Mouse (Mus musculus) ES-E14 (cell line): ENCODE data around the gene Celsr1.

Experiments used
- CHD2 ChIP-seq: IDR thresholded peaks from 2 replicates; pipeline ENCODE4 v1.6.1; 2014; ENCODE audit warnings: mild to moderate bottlenecking, low read depth, low read length, inconsistent platforms
- HCFC1 ChIP-seq: IDR thresholded peaks from 2 replicates; pipeline ENCODE4 v1.6.1; 2012; ENCODE audit warnings: low read length, inconsistent platforms, borderline replicate concordance; ENCODE audit not compliant: insufficient read depth
- MAFK ChIP-seq: IDR thresholded peaks from 2 replicates; pipeline ENCODE4 v1.6.1; 2014; ENCODE audit warnings: mild to moderate bottlenecking, low read depth, low read length, inconsistent platforms; ENCODE audit not compliant: insufficient read depth
- ZC3H11A ChIP-seq: IDR thresholded peaks from 2 replicates; pipeline ENCODE4 v1.6.1; 2012; ENCODE audit warnings: low read depth, mild to moderate bottlenecking, inconsistent platforms, low read length, borderline replicate concordance
- ZNF384 ChIP-seq: IDR thresholded peaks from 2 replicates; pipeline ENCODE4 v1.6.1; 2012; ENCODE audit warnings: low read depth, low read length, inconsistent platforms

- no peak for TF ChIP-seq CHD2
- no peak for TF ChIP-seq HCFC1
- no peak for TF ChIP-seq ZNF384
- TF ChIP-seq ZC3H11A = no peak
- TF ChIP-seq MAFK = no peak
Observed at GRCm38 (mm10) chr15:86065367-86065766, 31.8 kb upstream of the Celsr1 start.
